In genomic region chr7:126473470-126474086, GRCm38 (mm10) we compare ENCODE assay signal across 8 mouse cellular contexts. TPM values are rescaled to one million over a fixed set of nuclear protein-coding genes. Genes with fewer than 3 reads are reported as not detected.
DNase-seq lines count a peak whose midpoint lies in the region; ATAC-seq lines count a peak whose summit lies in the region.

No protein-coding gene starts in this region.

- H3K9ac ChIP-seq in neural tube, embryonic 11.5 days (ENCODE audit: low read length): peak overlapping the region; percentile 94
- H3K9ac ChIP-seq in limb, embryonic 12.5 days (replicated peaks): peak overlapping the region; percentile 96
- peak overlapping the region; percentile 96; the same call in 1 of the 2 replicates for H3K9ac ChIP-seq in stomach, embryonic 15.5 days

- no peaks in the 10 kb centered on the region for H3K9me3 ChIP-seq in neural tube, embryonic 11.5 days (ENCODE audit: control insufficient read depth, low read length)
- no peaks in the 10 kb centered on the region for H3K9me3 ChIP-seq in limb, embryonic 12.5 days
- no peaks in the 10 kb centered on the region for H3K9me3 ChIP-seq in stomach, embryonic 15.5 days

- 94% methylated on average over 9 of the region's 9 CpGs for WGBS in neural tube, embryonic 11.5 days
- 89% methylated on average over 9 of the region's 9 CpGs for WGBS in limb, embryonic 12.5 days
- WGBS in stomach, embryonic 15.5 days: 78% methylated on average over 9 of the region's 9 CpGs

- H3K27ac ChIP-seq in neural tube, embryonic 11.5 days (ENCODE audit: low read depth, low read length): no peak overlapping the region
- H3K27ac ChIP-seq in limb, embryonic 12.5 days: no peak overlapping the region
- H3K27ac ChIP-seq in stomach, embryonic 15.5 days: no peak overlapping the region

- ATAC-seq in neural tube, embryonic 11.5 days (ENCODE audit: insufficient read depth, low FRiP score, low TSS enrichment): no peak
- no peak for ATAC-seq in limb, embryonic 12.5 days (ENCODE audit: insufficient number of reproducible peaks, insufficient read depth, low FRiP score, low TSS enrichment, low read depth)
- ATAC-seq in stomach, embryonic 15.5 days (ENCODE audit: insufficient read depth, low FRiP score, low read depth): no peak

- peak overlapping the region; percentile 95 for H3K4me3 ChIP-seq in neural tube, embryonic 11.5 days (ENCODE audit: low read depth, low read length)
- H3K4me3 ChIP-seq in limb, embryonic 12.5 days (replicated peaks): peak overlapping the region; percentile 91
- peak overlapping the region; percentile 95 for H3K4me3 ChIP-seq in stomach, embryonic 15.5 days (replicated peaks)

- H3K4me1 ChIP-seq in neural tube, embryonic 11.5 days (ENCODE audit: control insufficient read depth, insufficient read depth, low read length): peaks cover 13% of the 10 kb centered on the region
- H3K4me1 ChIP-seq in limb, embryonic 12.5 days (replicated peaks): peaks cover 19% of the 10 kb centered on the region
- H3K4me1 ChIP-seq in stomach, embryonic 15.5 days: peaks cover 19% of the 10 kb centered on the region

- peak; percentile 41 for DNase-seq in cerebellum, adult 9-10 months
- no peak for DNase-seq in cerebellum, adult 11-12 months
- DNase-seq in neural tube, embryonic 11.5 days (ENCODE audit: low spot score): no peak
- DNase-seq in neural tube, embryonic 10.5 days (ENCODE audit: extremely low spot score, low spot score): no peak
- DNase-seq in thymus, postnatal 0 days (ENCODE audit: low spot score): no peak
- DNase-seq in ovary, postnatal 36 days (ENCODE audit: low spot score): no peak

- peaks cover 18% of the 10 kb centered on the region for H3K36me3 ChIP-seq in neural tube, embryonic 11.5 days (ENCODE audit: control insufficient read depth, insufficient read depth, low read length)
- H3K36me3 ChIP-seq in limb, embryonic 12.5 days: peaks cover 45% of the 10 kb centered on the region
- peaks cover 35% of the 10 kb centered on the region for H3K36me3 ChIP-seq in stomach, embryonic 15.5 days

- H3K4me2 ChIP-seq in neural tube, embryonic 11.5 days (ENCODE audit: low read depth): peak overlapping the region; percentile 94
- H3K4me2 ChIP-seq in limb, embryonic 12.5 days: peak overlapping the region; percentile 93
- H3K4me2 ChIP-seq in stomach, embryonic 15.5 days: peak overlapping the region; percentile 87

- no peaks in the 10 kb centered on the region for H3K27me3 ChIP-seq in neural tube, embryonic 11.5 days (ENCODE audit: control insufficient read depth, insufficient read depth, low read length)
- H3K27me3 ChIP-seq in limb, embryonic 12.5 days: no peaks in the 10 kb centered on the region
- no peaks in the 10 kb centered on the region for H3K27me3 ChIP-seq in stomach, embryonic 15.5 days (replicated peaks)

RNA-seq across cellular contexts. Expression of gene Sh2b1, which starts 1.6 kb away (rescaled TPM):
- polyA plus RNA-seq in neural tube, embryonic 11.5 days (2014; fragmentation: Nextera tagmentation; extraction: Ambion mirVana): 51.5 and 55.5 TPM in 2 replicates
- polyA plus RNA-seq in limb, embryonic 12.5 days (2016; fragmentation: Nextera tagmentation; extraction: Ambion mirVana): 57.8 and 59.9 TPM in 2 replicates
- 39.2 and 44.4 TPM in 2 replicates for polyA plus RNA-seq in stomach, embryonic 15.5 days (2015; fragmentation: Nextera tagmentation; extraction: Ambion mirVana)
- polyA plus RNA-seq in thymus, postnatal 0 days (2015; fragmentation: Nextera tagmentation; extraction: Ambion mirVana): 37.8 and 38.6 TPM in 2 replicates

RNA-seq across cellular contexts. Expression of gene Atp2a1, which starts 10.7 kb away (rescaled TPM):
- 19.0 and 20.1 TPM in 2 replicates for polyA plus RNA-seq in neural tube, embryonic 11.5 days (2014; fragmentation: Nextera tagmentation; extraction: Ambion mirVana)
- polyA plus RNA-seq in limb, embryonic 12.5 days (2016; fragmentation: Nextera tagmentation; extraction: Ambion mirVana): 52.5 and 54.1 TPM in 2 replicates
- 1.7 and 5.7 TPM in 2 replicates for polyA plus RNA-seq in stomach, embryonic 15.5 days (2015; fragmentation: Nextera tagmentation; extraction: Ambion mirVana)
- 3.1 and 4.2 TPM in 2 replicates for polyA plus RNA-seq in thymus, postnatal 0 days (2015; fragmentation: Nextera tagmentation; extraction: Ambion mirVana)

RNA-seq across cellular contexts. Expression of gene Tufm, which starts 13.6 kb away (rescaled TPM):
- polyA plus RNA-seq in neural tube, embryonic 11.5 days (2014; fragmentation: Nextera tagmentation; extraction: Ambion mirVana): 160 and 167 TPM in 2 replicates
- polyA plus RNA-seq in limb, embryonic 12.5 days (2016; fragmentation: Nextera tagmentation; extraction: Ambion mirVana): 137 and 140 TPM in 2 replicates
- 149 and 158 TPM in 2 replicates for polyA plus RNA-seq in stomach, embryonic 15.5 days (2015; fragmentation: Nextera tagmentation; extraction: Ambion mirVana)
- polyA plus RNA-seq in thymus, postnatal 0 days (2015; fragmentation: Nextera tagmentation; extraction: Ambion mirVana): 95.4 and 104 TPM in 2 replicates

RNA-seq across cellular contexts. Expression of gene Atxn2l, which starts 29.7 kb away (rescaled TPM):
- polyA plus RNA-seq in neural tube, embryonic 11.5 days (2014; fragmentation: Nextera tagmentation; extraction: Ambion mirVana): 62.2 and 64.2 TPM in 2 replicates
- 59.6 and 65.8 TPM in 2 replicates for polyA plus RNA-seq in limb, embryonic 12.5 days (2016; fragmentation: Nextera tagmentation; extraction: Ambion mirVana)
- polyA plus RNA-seq in stomach, embryonic 15.5 days (2015; fragmentation: Nextera tagmentation; extraction: Ambion mirVana): 44.5 and 53.3 TPM in 2 replicates
- 37.9 and 38.5 TPM in 2 replicates for polyA plus RNA-seq in thymus, postnatal 0 days (2015; fragmentation: Nextera tagmentation; extraction: Ambion mirVana)

RNA-seq across cellular contexts. Expression of gene Rabep2, which starts 45.0 kb away (rescaled TPM):
- polyA plus RNA-seq in neural tube, embryonic 11.5 days (2014; fragmentation: Nextera tagmentation; extraction: Ambion mirVana): 21.4 and 23.2 TPM in 2 replicates
- polyA plus RNA-seq in limb, embryonic 12.5 days (2016; fragmentation: Nextera tagmentation; extraction: Ambion mirVana): 37.1 and 37.7 TPM in 2 replicates
- 27.4 and 27.9 TPM in 2 replicates for polyA plus RNA-seq in stomach, embryonic 15.5 days (2015; fragmentation: Nextera tagmentation; extraction: Ambion mirVana)
- 22.2 and 22.7 TPM in 2 replicates for polyA plus RNA-seq in thymus, postnatal 0 days (2015; fragmentation: Nextera tagmentation; extraction: Ambion mirVana)
